Mouse (Mus musculus): ENCODE results near the gene Shf. TPM values are rescaled to one million over a fixed set of nuclear protein-coding genes. Genes with fewer than 3 reads are reported as not detected.

The Shf gene
- total RNA-seq, 2 experiments from 2014 or later: 30.5 to 32.7 TPM

DNA sequence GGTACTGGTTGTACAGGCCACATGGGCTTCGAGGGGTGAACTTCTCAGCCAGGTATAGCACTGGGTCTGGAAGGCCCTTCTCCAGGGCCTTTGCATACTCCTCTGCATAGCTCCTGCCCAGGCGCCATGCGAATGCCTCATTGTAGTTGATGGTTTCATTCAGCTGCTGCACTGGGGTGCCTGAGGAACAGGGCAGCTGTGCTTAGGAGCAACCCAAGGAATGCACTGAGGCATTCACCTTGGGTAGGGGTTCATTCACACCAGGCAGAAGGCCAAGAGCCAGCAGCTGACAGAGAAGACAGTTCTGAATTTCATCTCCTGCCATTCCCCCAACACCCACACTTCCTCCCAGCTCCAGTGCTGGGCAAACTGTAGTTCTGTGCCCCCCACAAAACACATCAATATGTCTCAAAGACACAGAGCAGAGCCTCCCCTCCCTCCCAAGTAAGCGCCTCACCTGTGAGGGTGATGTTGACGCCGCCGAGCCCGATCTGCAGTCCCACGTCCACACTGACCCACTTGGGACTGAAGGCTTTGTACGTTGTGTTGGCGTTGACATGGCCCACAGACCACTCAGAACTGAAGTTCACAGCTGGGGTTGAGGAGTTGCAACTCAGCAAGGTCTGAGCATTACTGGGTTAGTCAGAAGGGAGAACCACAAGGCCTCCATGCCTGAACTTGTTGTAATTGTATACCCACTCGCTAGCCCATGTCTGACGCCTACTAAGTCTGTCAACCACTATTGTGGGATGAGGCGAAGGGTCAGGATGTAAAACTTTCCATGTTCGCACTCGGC lies 63.7 kb downstream of the Shf start:
- no peak for DNase-seq (ENCODE audit: low spot score in 2 of 2)

GRCm38 (mm10) chr2:122304544-122304943 lies 64.4 kb downstream of the Shf start:
- no peak for DNase-seq (ENCODE audit: low spot score in 2 of 2)

DNA sequence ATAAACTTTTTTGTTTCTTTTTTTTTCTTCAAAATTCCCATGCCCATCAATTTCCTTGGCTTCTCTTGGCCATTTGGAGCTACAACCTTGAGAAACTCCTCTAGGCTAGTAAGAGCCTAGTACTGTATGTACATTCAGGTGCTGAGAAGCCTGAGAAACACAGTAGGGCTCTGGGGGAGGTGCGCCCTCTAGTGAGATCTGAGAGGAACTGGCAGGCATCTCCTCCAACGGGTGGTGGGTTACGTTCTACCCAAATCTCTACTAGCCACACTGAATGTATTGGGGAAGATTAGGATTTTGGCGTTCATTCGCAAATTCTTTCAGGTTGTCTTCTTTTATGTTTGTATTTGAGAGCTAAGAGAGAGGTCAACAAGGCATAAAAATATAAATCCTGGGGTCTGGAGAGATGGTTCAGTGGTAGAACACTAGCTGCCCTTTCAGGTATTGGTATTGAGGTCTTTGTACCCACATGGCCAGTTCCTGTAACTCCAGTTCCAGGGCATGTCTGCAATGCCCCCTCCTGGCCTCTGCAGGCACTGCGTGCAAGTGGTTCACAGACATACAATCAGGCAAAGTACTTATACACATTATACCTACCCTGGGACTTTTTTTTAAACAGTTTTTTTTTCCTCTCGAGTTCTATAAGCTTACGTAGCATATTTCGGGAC lies 66.3 kb downstream of the Shf start:
- DNase-seq (ENCODE audit: low spot score in 2 of 2): peak in 1 of 2 experiments; percentile 29

- DNase-seq (ENCODE audit: low spot score in 2 of 2): no peak
Measured at GRCm38 (mm10) chr2:122301921-122302573, 66.9 kb downstream of the Shf start.

DNA sequence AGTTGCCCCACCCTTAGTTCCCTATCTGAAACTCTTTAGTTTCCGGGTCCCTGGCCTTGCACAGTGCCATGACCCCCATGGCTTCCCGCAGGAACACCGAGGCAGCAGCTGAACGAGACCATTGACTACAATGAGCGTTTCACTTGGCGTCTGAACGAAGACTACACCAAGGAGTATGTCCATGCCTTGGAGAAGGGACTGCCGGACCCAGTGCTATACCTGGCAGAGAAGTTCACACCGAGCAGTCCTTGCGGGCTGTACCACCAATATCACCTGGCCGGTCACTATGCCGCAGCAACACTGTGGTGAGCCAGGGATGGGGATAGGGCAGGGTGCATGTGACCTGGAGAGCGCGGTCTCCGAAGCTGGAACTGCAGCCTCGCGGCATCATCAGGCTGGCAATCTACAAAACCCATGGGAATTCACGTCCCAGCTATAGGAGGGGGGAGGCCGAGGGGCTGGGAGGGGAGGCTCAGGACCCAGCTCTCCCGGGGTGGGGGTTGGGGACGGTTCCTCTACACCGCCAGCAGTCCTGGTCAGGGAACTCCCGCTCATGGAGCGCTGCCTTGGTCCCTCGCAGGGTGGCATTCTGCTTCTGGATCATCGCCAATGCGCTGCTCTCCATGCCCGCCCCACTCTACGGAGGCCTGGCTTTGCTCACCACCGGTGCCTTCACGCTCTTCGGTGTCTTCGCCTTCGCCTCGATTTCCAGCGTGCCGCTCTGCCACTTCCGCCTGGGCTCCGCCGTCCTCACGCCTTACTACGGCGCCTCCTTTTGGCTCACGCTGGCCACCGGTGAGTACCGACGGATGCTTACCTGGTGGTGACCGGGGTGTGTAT lies 67.7 kb downstream of the Shf start:
- DNase-seq (ENCODE audit: low spot score in 2 of 2): no peak

DNA sequence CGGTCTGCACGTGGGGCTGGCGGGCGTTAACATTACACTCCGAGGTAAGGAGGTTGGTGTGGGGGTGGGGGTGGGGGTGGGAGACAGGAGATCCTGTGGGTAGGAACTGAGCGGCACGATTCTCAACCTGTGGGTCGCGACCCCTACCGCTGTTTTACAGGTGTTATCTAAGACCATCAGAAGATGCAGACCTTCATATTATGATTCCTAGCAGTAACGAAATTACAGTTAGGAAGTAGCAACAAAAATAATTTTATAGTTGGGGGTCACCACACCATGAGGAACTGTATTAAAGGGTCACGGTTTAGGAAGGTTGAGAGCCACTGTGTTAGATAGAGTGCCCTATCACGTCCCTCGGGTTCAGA lies 68.3 kb downstream of the Shf start:
- no peak for DNase-seq (ENCODE audit: low spot score in 2 of 2)

- DNase-seq (ENCODE audit: low spot score in 2 of 2): no peak
Measured at GRCm38 (mm10) chr2:122299911-122300655, 68.9 kb downstream of the Shf start.

Other genes with a start within 250 kb of the Shf start
- 100 to 1,000 TPM; 290 to 339 TPM for gene B2m, start 221.5 kb downstream of the Shf start, total RNA-seq (2021)
- not detected for gene Trim69, start 208.5 kb downstream of the Shf start, total RNA-seq (2021)
- under 1 TPM in 1 of 2 experiments, not detected in 1; 0.45 TPM for gene Patl2, start 183.0 kb downstream of the Shf start, total RNA-seq (2021)
- not detected for gene Terb2, start 182.9 kb downstream of the Shf start, total RNA-seq (2021)
- 10 to 100 TPM; 61.4 to 77.3 TPM for gene Sord, start 134.4 kb downstream of the Shf start, total RNA-seq (2021)
- under 1 TPM; 0.08 to 0.17 TPM for gene Duox2, start 70.7 kb downstream of the Shf start, total RNA-seq (2021)
- gene Duoxa2, start 70.3 kb downstream of the Shf start, total RNA-seq (2021): under 1 TPM in 1 of 2 experiments, not detected in 1; 0.20 TPM
- under 1 TPM in 1 of 2 experiments, not detected in 1; 0.25 TPM for gene Duoxa1, start 55.4 kb downstream of the Shf start, total RNA-seq (2021)
- under 1 TPM in 1 of 2 experiments, not detected in 1; 0.06 TPM for gene Duox1, start 53.5 kb downstream of the Shf start, total RNA-seq (2021)
- gene Slc28a2, start 57.3 kb upstream of the Shf start, total RNA-seq (2021): 1 to 10 TPM; 1.8 to 2.4 TPM
- under 1 TPM; 0.17 to 0.23 TPM for gene Gm14085, start 115.8 kb upstream of the Shf start, total RNA-seq (2021)
- gene Gatm, start 242.1 kb upstream of the Shf start, total RNA-seq (2021): 10 to 100 TPM; 22.8 to 82.9 TPM

All from adrenal gland, postnatal 4 days (tissue).